In genomic region chr1:192663608-192664007, GRCm38 (mm10) we compare ENCODE assay signal across 15 mouse cellular contexts.
"Had no signal": no experiment of that assay in that cellular context is flagged by ENCODE, and none has a peak within 500 bp of the region (broad histone marks: within the 10 kb centered on the region; RNA-seq: fewer than 3 reads in every experiment).

No protein-coding gene starts in this region.

- H3K36me3 ChIP-seq: liver, embryonic 13.5 days; midbrain, embryonic 12.5 days; midbrain, embryonic 15.5 days; neural tube, embryonic 13.5 days had no signal

- H3K9ac ChIP-seq: liver, embryonic 13.5 days; midbrain, embryonic 12.5 days; midbrain, embryonic 15.5 days; neural tube, embryonic 13.5 days had no signal

- DNase-seq: kidney, adult 18-20 months; kidney, adult 9 months; kidney, postnatal 14 days; left cerebral cortex, postnatal 4 days; liver, embryonic 13.5 days; lung, adult 2 months; lung, postnatal 14 days; lung, postnatal 4 days; retina, postnatal 1 day; thymus, adult 18-20 months; thymus, postnatal 36 days had no signal

- H3K9me3 ChIP-seq: liver, embryonic 13.5 days; midbrain, embryonic 12.5 days; midbrain, embryonic 15.5 days had no signal

- H3K4me1 ChIP-seq: midbrain, embryonic 12.5 days; midbrain, embryonic 15.5 days; neural tube, embryonic 13.5 days had no signal

- ATAC-seq: midbrain, embryonic 15.5 days had no signal

- H3K27ac ChIP-seq: liver, embryonic 13.5 days; midbrain, embryonic 12.5 days; midbrain, embryonic 15.5 days; neural tube, embryonic 13.5 days had no signal

- H3K27me3 ChIP-seq: liver, embryonic 13.5 days; midbrain, embryonic 12.5 days; midbrain, embryonic 15.5 days; neural tube, embryonic 13.5 days had no signal

- H3K4me2 ChIP-seq: liver, embryonic 13.5 days; midbrain, embryonic 12.5 days; midbrain, embryonic 15.5 days; neural tube, embryonic 13.5 days had no signal

- H3K4me3 ChIP-seq: liver, embryonic 13.5 days; midbrain, embryonic 12.5 days; midbrain, embryonic 15.5 days; myocyte; neural tube, embryonic 13.5 days had no signal
